Mouse (Mus musculus) stomach, embryonic 15.5 days (tissue): ENCODE results near the gene Bcl3. TPM values are rescaled to one million over a fixed set of nuclear protein-coding genes. Genes with fewer than 3 reads are reported as not detected.

Source experiments
- ATAC-seq: fragments of 200-750 bp; cut with Nextera tagmentation; 2 replicates; pipeline ENCODE4 v1.8.0; 2017; ENCODE audit warnings: low read depth, moderate number of reproducible peaks, moderate TSS enrichment; ENCODE audit not compliant: insufficient read depth, low FRiP score
- H3K27ac ChIP-seq: fragments of 300-500 bp; sonication (generic); 2 replicates; pipeline ENCODE4 v1.5.1; 2015; ENCODE audit warnings: mild to moderate bottlenecking, inconsistent platforms
- H3K27me3 ChIP-seq: fragments of 300-500 bp; sonication (generic); replicated peaks from 2 replicates; pipeline ENCODE4 v1.6.1; 2015; ENCODE audit warnings: inconsistent platforms
- H3K36me3 ChIP-seq: fragments of 300-500 bp; sonication (generic); 2 replicates; pipeline ENCODE4 v1.6.1; 2015; ENCODE audit warnings: inconsistent platforms
- H3K4me1 ChIP-seq: fragments of 300-500 bp; sonication (generic); 2 replicates; pipeline ENCODE4 v1.6.1; 2015; ENCODE audit warnings: inconsistent platforms
- H3K4me2 ChIP-seq: fragments of 300-500 bp; sonication (generic); 2 replicates; pipeline ENCODE4 v1.6.1; 2015; ENCODE audit warnings: mild to moderate bottlenecking, inconsistent platforms
- H3K4me3 ChIP-seq: fragments of 300-500 bp; sonication (generic); replicated peaks from 2 replicates; pipeline ENCODE4 v1.5.1; 2015; ENCODE audit warnings: inconsistent platforms
- H3K9ac ChIP-seq: fragments of 300-500 bp; sonication (generic); 2 replicates; pipeline ENCODE4 v1.6.1; 2015; ENCODE audit warnings: inconsistent platforms
- H3K9me3 ChIP-seq: fragments of 300-500 bp; sonication (generic); 2 replicates; pipeline ENCODE4 v1.6.1; 2016; ENCODE audit warnings: inconsistent platforms
- WGBS: fragments of 180-500 bp; shearing (Covaris S2); methylation state at CpG from one replicate; pipeline ENCODE4 v1.1.7; 2015; 5-methylcytosine and 5-hydroxymethylcytosine counted together
- polyA plus RNA-seq: library from polyadenylated mRNA; unstranded; fragments of >200 nt; fragmentation: Nextera tagmentation; extraction: Ambion mirVana; gene quantifications from 2 replicates; pipeline ENCODE4 v1.2.1, GENCODE M21; 2015

Bcl3 gene
- polyA plus RNA-seq, 1 experiment from 2014 or later, result 8.9 TPM

DNA sequence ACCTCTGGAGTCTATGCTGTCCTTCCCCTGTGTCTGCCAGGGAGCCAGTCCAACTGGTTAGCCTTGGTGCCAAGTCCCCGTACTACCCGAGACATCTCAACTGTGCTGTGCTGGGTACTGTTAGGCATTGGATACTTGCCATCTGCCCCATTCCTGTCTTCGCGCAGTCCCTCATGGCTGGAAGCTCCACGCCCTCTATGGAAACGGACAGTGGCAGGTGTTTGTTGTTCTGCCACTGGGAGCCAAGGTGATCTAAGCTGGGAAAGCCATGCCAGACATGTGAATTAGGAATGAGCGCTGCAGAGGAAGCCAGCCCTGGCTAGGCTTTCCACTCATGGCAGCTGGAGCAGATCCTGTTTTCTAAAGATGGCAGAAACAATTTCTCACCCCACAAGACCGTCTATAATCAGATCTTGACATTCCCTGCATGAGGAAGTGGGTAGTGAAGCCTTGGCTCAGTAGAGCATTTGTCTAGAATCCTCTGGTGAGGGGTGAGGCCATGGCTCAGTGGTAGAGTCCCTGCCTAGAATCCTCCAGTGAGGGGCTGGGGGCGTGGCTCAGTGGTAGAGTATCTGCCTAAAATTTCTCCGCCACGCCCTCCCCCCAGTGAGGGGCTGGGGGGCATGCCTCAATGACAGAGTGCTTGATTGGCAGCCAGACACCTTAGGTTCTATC lies 45.4 kb downstream of the Bcl3 start:
- no peak overlapping the region for H3K4me3 ChIP-seq
- ATAC-seq, result no peak
- no peak overlapping the region for H3K9ac ChIP-seq
- no peaks in the 10 kb centered on the region for H3K4me1 ChIP-seq
- WGBS, result 82% methylated on average over 11 of the region's 11 CpGs
- no peak overlapping the region for H3K27ac ChIP-seq
- no peaks in the 10 kb centered on the region for H3K27me3 ChIP-seq
- H3K9me3 ChIP-seq, result no peaks in the 10 kb centered on the region
- no peak overlapping the region for H3K4me2 ChIP-seq
- H3K36me3 ChIP-seq, result no peaks in the 10 kb centered on the region

DNA sequence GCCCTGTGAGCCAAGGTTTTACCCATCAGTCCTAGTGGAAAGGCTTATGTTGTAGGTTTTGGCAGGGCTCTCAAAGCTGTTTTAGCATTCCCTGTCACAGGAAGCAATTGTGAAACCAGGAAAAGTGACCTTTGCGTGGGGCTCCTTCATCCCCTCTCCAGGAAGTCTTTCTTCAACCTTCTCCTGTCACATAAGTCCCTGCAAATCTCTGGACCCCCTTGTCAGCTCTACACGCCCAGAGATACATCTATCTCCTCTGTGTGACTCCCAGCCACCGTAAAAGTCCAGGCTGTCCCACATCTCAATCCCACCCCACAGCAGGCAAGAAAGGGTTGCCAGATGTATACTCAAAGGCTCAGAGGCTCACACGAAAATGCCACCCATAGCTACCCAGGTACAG lies 50.9 kb downstream of the Bcl3 start:
- ATAC-seq, result no peak
- H3K36me3 ChIP-seq, result no peaks in the 10 kb centered on the region
- H3K4me2 ChIP-seq, result peak overlapping the region; percentile 89; the same call in 1 of the 2 replicates
- no peak overlapping the region for H3K4me3 ChIP-seq
- peaks cover 30% of the 10 kb centered on the region for H3K4me1 ChIP-seq
- WGBS, result 52% methylated on average over 4 of the region's 4 CpGs
- no peaks in the 10 kb centered on the region for H3K9me3 ChIP-seq
- no peak overlapping the region for H3K9ac ChIP-seq
- H3K27me3 ChIP-seq, result no peaks in the 10 kb centered on the region
- H3K27ac ChIP-seq, result no peak overlapping the region

DNA sequence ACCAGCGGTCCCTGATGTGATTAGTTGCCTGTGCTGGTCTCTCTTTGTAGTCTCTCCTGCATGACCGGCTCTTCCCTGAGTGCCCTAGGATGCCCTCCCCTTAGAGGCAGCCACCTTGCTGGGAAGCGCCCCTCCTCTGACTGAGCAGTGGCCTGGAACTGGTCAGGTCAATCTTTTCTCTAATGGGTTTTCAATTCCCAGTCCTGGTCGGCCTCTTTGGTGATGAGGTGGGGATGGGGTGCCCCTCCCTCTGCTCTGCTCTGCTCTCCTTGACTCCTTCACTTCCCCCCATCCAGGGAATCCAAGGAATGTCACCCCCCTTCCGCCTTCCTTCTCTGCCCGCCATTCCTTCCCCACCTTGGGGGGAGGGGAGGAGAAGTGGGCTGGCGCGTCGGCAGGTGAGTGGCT lies 51.6 kb downstream of the Bcl3 start, which contains the start of gene Bcam:
Gene Bcam (minus strand): TSS at position 33 of the 408 bp plus-strand sequence.
- Histone ChIP-seq H3K27ac (peak within 1 kb of the TSS; percentile 41), H3K9me3 (no peaks in the 10 kb centered on the region), H3K4me1 (peaks cover 30% of the 10 kb centered on the region), H3K9ac (peak within 1 kb of the TSS; percentile 8; the same call in 1 of the 2 replicates), H3K36me3 (no peaks in the 10 kb centered on the region), H3K4me2 (peak within 1 kb of the TSS; percentile 89), H3K4me3 (peak within 1 kb of the TSS; percentile 49), H3K27me3 (no peaks in the 10 kb centered on the region)
- 6% methylated on average over 9 of the region's 9 CpGs for WGBS
- ATAC-seq, result peak; percentile 38; the same call in 1 of the 2 replicates

DNA sequence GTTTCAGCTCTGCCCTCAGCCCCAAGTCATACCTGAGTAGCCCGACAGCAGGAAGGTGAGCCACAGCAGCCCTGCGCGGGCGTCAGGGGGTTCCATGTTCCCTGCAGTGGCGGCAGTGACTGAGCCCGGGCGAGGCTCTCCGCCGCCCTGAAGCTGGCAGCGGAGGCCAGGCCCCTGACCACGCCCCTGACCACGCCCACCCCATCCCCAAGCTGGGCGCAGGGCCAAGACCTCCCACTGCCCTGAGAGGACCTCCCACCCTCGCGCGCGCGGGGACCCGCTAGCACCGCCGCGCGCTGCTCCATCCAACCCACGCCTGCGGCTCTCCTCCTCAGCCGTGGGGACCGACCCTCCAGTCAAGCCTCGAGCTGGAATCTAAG lies 52.2 kb downstream of the Bcl3 start:
- peak overlapping the region; percentile 89 for H3K4me2 ChIP-seq
- peak; percentile 74 for ATAC-seq
- H3K9me3 ChIP-seq, result no peaks in the 10 kb centered on the region
- peak overlapping the region; percentile 49 for H3K4me3 ChIP-seq
- H3K27me3 ChIP-seq, result no peaks in the 10 kb centered on the region
- peak overlapping the region; percentile 41 for H3K27ac ChIP-seq
- H3K4me1 ChIP-seq, result peaks cover 30% of the 10 kb centered on the region
- no peaks in the 10 kb centered on the region for H3K36me3 ChIP-seq
- peak overlapping the region; percentile 8; the same call in 1 of the 2 replicates for H3K9ac ChIP-seq
- under 1% methylated on average over 28 of the region's 28 CpGs for WGBS

DNA sequence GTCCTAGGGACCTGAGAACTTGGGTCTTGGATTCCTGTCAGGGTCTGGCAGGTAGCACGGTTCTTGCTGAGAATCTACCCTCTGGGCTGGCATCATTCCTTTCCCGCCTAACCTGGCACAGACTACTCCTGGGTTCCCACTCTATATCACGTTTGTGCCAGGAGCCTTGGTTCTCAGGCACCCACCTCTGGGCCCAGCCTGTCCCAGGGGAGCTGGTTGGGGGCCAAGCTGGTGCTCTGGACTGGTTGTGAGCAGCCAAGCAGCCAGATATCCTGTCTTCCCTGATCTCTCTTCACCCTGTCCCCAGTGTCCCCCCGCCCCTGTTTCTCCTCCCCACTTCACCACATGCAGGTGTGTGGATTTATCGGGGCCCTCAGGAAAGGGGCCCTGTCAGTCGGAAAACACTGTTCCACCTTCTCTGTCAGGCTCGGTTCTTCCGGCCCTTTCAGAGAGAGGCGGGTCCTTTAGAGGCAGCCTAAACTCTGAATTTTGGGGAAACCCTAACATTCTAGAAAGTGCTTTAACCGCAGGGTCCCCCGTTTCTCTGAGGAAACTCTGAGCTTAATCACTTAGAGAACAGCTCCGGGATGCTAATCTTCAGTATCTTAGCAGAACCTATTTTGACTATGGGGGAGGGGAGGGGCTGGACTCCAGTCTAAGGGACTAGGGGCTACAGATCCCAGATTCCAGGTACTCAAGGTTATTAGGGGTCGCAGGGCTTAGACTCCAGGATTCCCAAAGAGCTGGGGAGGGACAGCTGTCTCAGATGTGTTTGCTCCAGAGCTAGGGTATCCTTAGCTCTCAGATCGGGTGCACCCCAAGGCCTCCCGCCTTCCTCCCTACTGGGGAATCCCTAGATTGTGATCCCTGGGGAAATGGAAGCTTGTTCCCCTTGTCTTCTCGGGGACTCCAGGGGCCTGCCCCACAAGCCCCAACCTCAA lies 52.9 kb downstream of the Bcl3 start:
- H3K4me3 ChIP-seq, result peak overlapping the region; percentile 49
- peak overlapping the region; percentile 41 for H3K27ac ChIP-seq
- H3K4me1 ChIP-seq, result peaks cover 30% of the 10 kb centered on the region
- no peaks in the 10 kb centered on the region for H3K27me3 ChIP-seq
- ATAC-seq, result no peak; the same call in 1 of the 2 replicates
- 0 out of 2 replicates have a peak, but pooled peaks cover 3% of the 10 kb centered on the region for H3K36me3 ChIP-seq
- H3K4me2 ChIP-seq, result peak overlapping the region; percentile 89
- no peaks in the 10 kb centered on the region for H3K9me3 ChIP-seq
- 9% methylated on average over 16 of the region's 16 CpGs for WGBS
- H3K9ac ChIP-seq, result peak overlapping the region; percentile 8; the same call in 1 of the 2 replicates

DNA sequence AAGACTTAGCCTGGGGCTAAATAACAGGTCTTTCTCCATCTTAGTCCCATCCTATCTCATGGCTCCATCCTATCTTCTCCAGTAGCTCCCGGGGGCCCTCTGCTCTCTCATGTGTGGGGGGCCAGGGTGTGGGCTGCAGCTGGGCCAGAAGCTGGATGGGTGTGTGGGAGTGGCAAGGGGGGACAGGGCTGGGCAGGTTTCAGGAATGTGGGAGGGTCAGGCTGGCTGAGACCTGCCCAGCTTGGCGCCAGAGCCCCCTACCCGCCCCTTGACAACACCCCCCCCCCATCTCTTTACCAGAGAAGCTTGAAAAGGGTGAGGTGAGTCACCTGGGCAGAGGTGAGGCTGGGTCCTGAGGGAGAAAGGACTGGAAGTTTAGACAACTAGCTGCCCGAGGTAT lies 53.6 kb downstream of the Bcl3 start:
- Histone ChIP-seq H3K27me3 (no peaks in the 10 kb centered on the region), H3K9ac (no peak overlapping the region), H3K4me1 (peaks cover 30% of the 10 kb centered on the region), H3K36me3 (peaks cover 10% of the 10 kb centered on the region; the same call in 1 of the 2 replicates), H3K27ac (peak overlapping the region; percentile 41; the same call in 1 of the 2 replicates), H3K4me3 (peak overlapping the region; percentile 49), H3K4me2 (peak overlapping the region; percentile 89), H3K9me3 (no peaks in the 10 kb centered on the region)
- 17% methylated on average over 4 of the region's 4 CpGs for WGBS
- peak; percentile 48 for ATAC-seq

DNA sequence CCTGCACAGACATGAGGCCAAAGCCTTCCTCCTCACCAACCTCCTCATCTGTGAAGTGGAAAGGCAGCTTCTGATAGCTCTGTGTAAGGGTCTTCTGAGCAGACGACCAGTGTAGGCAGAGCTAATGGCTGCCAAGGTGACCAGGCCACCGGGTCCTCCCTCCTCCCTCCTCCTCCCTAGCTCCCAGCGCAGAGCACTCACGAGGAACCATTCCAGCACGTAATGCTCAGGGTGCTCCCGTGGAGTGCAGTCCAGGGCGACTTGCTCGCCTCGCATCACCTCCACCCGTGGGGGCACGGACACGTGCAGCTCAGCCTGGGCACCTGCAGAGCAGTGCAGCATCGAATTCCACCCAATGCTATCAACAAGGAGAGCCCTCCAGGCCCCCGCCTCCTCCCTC lies 54.3 kb downstream of the Bcl3 start:
- no peaks in the 10 kb centered on the region for H3K9me3 ChIP-seq
- H3K9ac ChIP-seq, result no peak overlapping the region
- H3K27ac ChIP-seq, result no peak overlapping the region
- no peak for ATAC-seq
- H3K4me3 ChIP-seq, result peak overlapping the region; percentile 49
- peak overlapping the region; percentile 89 for H3K4me2 ChIP-seq
- WGBS, result 59% methylated on average over 14 of the region's 14 CpGs
- H3K36me3 ChIP-seq, result peaks cover 15% of the 10 kb centered on the region; the same call in 1 of the 2 replicates
- H3K4me1 ChIP-seq, result peaks cover 30% of the 10 kb centered on the region
- H3K27me3 ChIP-seq, result no peaks in the 10 kb centered on the region

DNA sequence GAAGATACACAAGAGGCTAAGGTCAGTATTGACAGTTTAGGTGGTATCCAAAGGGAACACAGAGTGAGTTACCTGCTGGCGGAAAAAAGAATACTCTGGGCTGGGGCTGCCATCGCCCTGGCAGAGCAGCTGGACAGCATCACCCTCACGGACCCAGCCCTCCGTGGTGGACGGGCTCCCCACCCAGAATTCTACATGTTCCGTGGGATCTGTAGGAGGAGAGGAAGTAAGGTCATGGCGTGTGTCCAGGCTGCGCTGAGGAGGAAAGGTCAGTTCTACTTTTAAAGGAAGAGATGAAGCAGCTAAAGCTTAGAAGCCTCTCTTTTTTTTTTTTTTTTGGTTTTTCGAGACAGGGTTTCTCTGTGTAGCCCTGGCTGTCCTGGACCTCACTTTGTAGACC lies 58.0 kb downstream of the Bcl3 start:
- WGBS, result 80% methylated on average over 9 of the region's 9 CpGs
- Histone ChIP-seq H3K27me3 (no peaks in the 10 kb centered on the region), H3K4me2 (no peak overlapping the region), H3K36me3 (peaks cover 21% of the 10 kb centered on the region; the same call in 1 of the 2 replicates), H3K9ac (no peak overlapping the region), H3K4me3 (no peak overlapping the region), H3K4me1 (peaks cover 14% of the 10 kb centered on the region), H3K27ac (no peak overlapping the region), H3K9me3 (no peaks in the 10 kb centered on the region)
- no peak for ATAC-seq

DNA sequence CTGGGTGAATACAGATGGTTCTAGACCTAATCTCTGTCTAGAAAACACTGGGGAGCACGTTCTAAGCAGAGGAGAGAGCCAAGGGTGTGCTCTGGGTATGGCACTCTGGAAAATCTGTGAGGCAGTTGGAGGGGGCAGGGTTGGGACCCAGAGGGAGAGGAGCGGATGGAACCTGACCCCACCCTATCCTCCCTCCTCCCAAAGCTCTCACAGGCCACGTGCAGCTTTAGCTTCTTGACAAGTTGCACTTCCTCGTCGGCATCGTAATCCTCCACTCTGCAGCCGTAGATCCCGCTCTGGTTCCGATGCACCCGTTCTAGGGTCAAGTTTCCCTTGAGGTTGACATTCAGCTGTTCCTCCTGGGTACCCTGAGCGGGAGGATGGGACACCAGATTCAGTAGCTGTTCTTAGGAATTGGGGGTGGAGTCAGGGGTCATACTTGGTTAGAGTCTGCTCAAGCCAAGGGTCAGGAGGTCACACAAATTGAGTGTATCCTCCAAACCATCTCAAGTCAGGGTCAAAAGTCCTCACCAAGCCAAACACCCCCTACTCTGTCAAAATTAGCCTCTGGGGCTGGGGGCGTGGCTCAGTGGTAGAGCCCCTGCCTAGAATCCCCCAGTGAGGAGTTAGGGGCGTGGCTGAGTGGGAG lies 58.6 kb downstream of the Bcl3 start:
- no peak for ATAC-seq
- no peaks in the 10 kb centered on the region for H3K27me3 ChIP-seq
- no peak overlapping the region for H3K27ac ChIP-seq
- H3K4me3 ChIP-seq, result no peak overlapping the region
- H3K4me2 ChIP-seq, result no peak overlapping the region
- peaks cover 8% of the 10 kb centered on the region; the same call in 1 of the 2 replicates for H3K4me1 ChIP-seq
- no peaks in the 10 kb centered on the region for H3K9me3 ChIP-seq
- peaks cover 21% of the 10 kb centered on the region; the same call in 1 of the 2 replicates for H3K36me3 ChIP-seq
- WGBS, result 75% methylated on average over 13 of the region's 13 CpGs
- H3K9ac ChIP-seq, result no peak overlapping the region

DNA sequence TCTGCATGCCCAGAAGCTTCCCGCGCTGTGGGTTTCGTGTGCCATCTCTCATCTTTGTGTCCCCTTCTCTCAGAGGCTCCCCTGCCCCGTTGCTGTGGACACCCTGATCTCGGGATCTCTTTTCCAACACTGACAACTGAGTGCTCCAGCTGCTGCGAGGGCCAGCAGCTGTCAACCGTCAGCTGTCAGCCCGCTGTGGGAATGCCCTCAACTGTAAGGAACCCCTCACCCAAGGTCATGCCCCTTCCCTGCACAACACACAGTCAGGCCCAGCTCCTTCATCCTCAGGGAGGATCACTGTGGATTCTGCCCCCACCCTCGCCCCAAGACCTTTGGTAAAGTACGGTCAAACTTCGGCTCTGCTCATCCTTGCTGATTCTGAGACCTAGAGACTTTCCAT lies 60.3 kb downstream of the Bcl3 start:
- WGBS, result 48% methylated on average over 11 of the region's 11 CpGs
- Histone ChIP-seq H3K9ac (no peak overlapping the region), H3K4me1 (no peaks in the 10 kb centered on the region; the same call in 1 of the 2 replicates), H3K9me3 (no peaks in the 10 kb centered on the region), H3K4me3 (no peak overlapping the region), H3K36me3 (peaks cover 21% of the 10 kb centered on the region; the same call in 1 of the 2 replicates), H3K4me2 (no peak overlapping the region), H3K27ac (no peak overlapping the region), H3K27me3 (no peaks in the 10 kb centered on the region)
- ATAC-seq, result no peak

DNA sequence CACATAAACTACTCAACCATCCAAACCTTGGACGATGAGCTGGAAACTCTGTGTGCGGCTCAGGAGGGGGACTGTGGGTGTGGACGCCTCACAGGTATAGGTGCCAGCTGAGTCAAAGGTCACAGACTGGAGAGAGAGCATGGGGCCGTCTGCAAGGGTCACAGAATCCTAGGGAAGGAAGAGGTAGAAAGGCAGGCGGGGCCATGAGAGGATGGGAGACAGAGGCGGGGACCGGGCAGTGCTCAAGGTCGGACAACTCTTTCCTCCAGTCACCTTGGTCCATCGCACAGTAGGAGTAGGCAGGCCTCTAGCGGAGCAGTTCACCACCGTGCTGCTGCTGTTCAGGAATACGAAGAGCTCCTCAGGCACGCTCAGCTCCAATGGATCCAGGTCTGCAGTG lies 62.5 kb downstream of the Bcl3 start:
- ATAC-seq, result no peak
- H3K9ac ChIP-seq, result no peak overlapping the region
- 85% methylated on average over 13 of the region's 13 CpGs for WGBS

More for the DNA sequence above, 62.5 kb downstream of the Bcl3 start:
- Histone ChIP-seq H3K27ac (no peak overlapping the region), H3K4me3 (no peak overlapping the region), H3K4me2 (no peak overlapping the region), H3K27me3 (no peaks in the 10 kb centered on the region), H3K4me1 (peaks cover 9% of the 10 kb centered on the region), H3K36me3 (peaks cover 18% of the 10 kb centered on the region; the same call in 1 of the 2 replicates), H3K9me3 (no peaks in the 10 kb centered on the region)
